Mouse (Mus musculus): ENCODE measurements around the gene Gm11569. TPM values are rescaled to one million over a fixed set of nuclear protein-coding genes. Genes with fewer than 3 reads are reported as not detected.

Gm11569 gene
- polyA plus RNA-seq, 1 experiment from 2014 or later: not detected

DNA sequence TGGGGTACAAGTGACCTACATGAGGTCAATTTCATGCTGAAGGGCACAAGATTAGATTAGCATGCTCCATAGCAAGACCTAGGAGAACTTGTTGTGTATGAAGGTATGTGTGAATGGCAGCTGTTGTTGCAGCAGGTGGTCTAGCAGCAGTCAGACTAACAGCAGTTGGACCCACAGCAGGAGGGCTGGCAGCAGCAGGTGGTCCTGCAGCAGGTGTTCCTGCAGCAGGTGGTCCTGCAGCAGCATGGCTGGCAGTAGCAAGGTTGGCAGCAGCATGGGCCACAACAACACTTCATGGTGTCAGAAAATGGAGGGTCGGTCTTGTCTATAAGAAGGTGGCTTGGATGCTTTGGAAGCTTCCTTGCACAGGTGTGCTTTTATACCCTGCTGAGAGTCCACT, 39.9 kb downstream of the Gm11569 start:
- Histone ChIP-seq H3K27me3 (replicated peaks) (no peaks in the 10 kb centered on the region), H3K36me3 (no peaks in the 10 kb centered on the region), H3K4me1 (no peaks in the 10 kb centered on the region), H3K27ac (no peak overlapping the region), H3K4me2 (no peak overlapping the region), H3K4me3 (no peak overlapping the region), H3K9me3 (replicated peaks) (no peaks in the 10 kb centered on the region), H3K9ac (no peak overlapping the region)
- no peak for ATAC-seq
- WGBS (ENCODE audit: insufficient replicate concordance): 48% methylated on average over 1 of the region's 1 CpGs

Other genes with a start within 250 kb of the Gm11569 start
- gene Krtap3-3, start 248.1 kb downstream of the Gm11569 start, polyA plus RNA-seq (2016; fragmentation: Nextera tagmentation; extraction: Ambion mirVana): not detected in 2 replicates
- not detected in 2 replicates for gene Krtap3-2, start 242.1 kb downstream of the Gm11569 start, polyA plus RNA-seq (2016; fragmentation: Nextera tagmentation; extraction: Ambion mirVana)
- gene Gm11939, start 239.5 kb downstream of the Gm11569 start, polyA plus RNA-seq (2016; fragmentation: Nextera tagmentation; extraction: Ambion mirVana): not detected in 2 replicates
- gene Krtap3-1, start 232.3 kb downstream of the Gm11569 start, polyA plus RNA-seq (2016; fragmentation: Nextera tagmentation; extraction: Ambion mirVana): not detected in 2 replicates
- not detected in 2 replicates for gene Krtap1-5, start 217.9 kb downstream of the Gm11569 start, polyA plus RNA-seq (2016; fragmentation: Nextera tagmentation; extraction: Ambion mirVana)
- not detected in 2 replicates for gene Krtap1-4, start 215.3 kb downstream of the Gm11569 start, polyA plus RNA-seq (2016; fragmentation: Nextera tagmentation; extraction: Ambion mirVana)
- gene Krtap1-3, start 207.6 kb downstream of the Gm11569 start, polyA plus RNA-seq (2016; fragmentation: Nextera tagmentation; extraction: Ambion mirVana): not detected in 2 replicates
- gene Krtap9-3, start 200.8 kb downstream of the Gm11569 start, polyA plus RNA-seq (2016; fragmentation: Nextera tagmentation; extraction: Ambion mirVana): not detected in 2 replicates
- gene Gm11938, start 195.6 kb downstream of the Gm11569 start, polyA plus RNA-seq (2016; fragmentation: Nextera tagmentation; extraction: Ambion mirVana): not detected in 2 replicates
- not detected in 2 replicates for gene Gm11937, start 188.7 kb downstream of the Gm11569 start, polyA plus RNA-seq (2016; fragmentation: Nextera tagmentation; extraction: Ambion mirVana)
- gene Krtap2-4, start 184.1 kb downstream of the Gm11569 start, polyA plus RNA-seq (2016; fragmentation: Nextera tagmentation; extraction: Ambion mirVana): not detected in 2 replicates
- not detected in 2 replicates for gene Gm11562, start 178.5 kb downstream of the Gm11569 start, polyA plus RNA-seq (2016; fragmentation: Nextera tagmentation; extraction: Ambion mirVana)
- gene Krtap4-1, start 170.7 kb downstream of the Gm11569 start, polyA plus RNA-seq (2016; fragmentation: Nextera tagmentation; extraction: Ambion mirVana): not detected in 2 replicates
- not detected in 2 replicates for gene Krtap4-2, start 163.8 kb downstream of the Gm11569 start, polyA plus RNA-seq (2016; fragmentation: Nextera tagmentation; extraction: Ambion mirVana)
- not detected in 2 replicates for gene Krtap4-7, start 154.8 kb downstream of the Gm11569 start, polyA plus RNA-seq (2016; fragmentation: Nextera tagmentation; extraction: Ambion mirVana)
- gene Gm11555, start 148.7 kb downstream of the Gm11569 start, polyA plus RNA-seq (2016; fragmentation: Nextera tagmentation; extraction: Ambion mirVana): not detected in 2 replicates
- not detected in 2 replicates for gene Gm11563, start 140.0 kb downstream of the Gm11569 start, polyA plus RNA-seq (2016; fragmentation: Nextera tagmentation; extraction: Ambion mirVana)
- gene Krtap4-6, start 133.0 kb downstream of the Gm11569 start, polyA plus RNA-seq (2016; fragmentation: Nextera tagmentation; extraction: Ambion mirVana): not detected in 2 replicates
- gene Gm14190, start 108.2 kb downstream of the Gm11569 start, polyA plus RNA-seq (2016; fragmentation: Nextera tagmentation; extraction: Ambion mirVana): not detected in 2 replicates
- gene Gm14180, start 64.6 kb downstream of the Gm11569 start, polyA plus RNA-seq (2016; fragmentation: Nextera tagmentation; extraction: Ambion mirVana): not detected in 2 replicates
- gene Gm11595, start 26.0 kb downstream of the Gm11569 start, polyA plus RNA-seq (2016; fragmentation: Nextera tagmentation; extraction: Ambion mirVana): not detected in 2 replicates
- not detected in 2 replicates for gene Krtap4-8, start 18.2 kb downstream of the Gm11569 start, polyA plus RNA-seq (2016; fragmentation: Nextera tagmentation; extraction: Ambion mirVana)
- not detected in 2 replicates for gene Krtap4-9, start 13.7 kb downstream of the Gm11569 start, polyA plus RNA-seq (2016; fragmentation: Nextera tagmentation; extraction: Ambion mirVana)
- not detected in 2 replicates for gene Gm11596, start 5.5 kb downstream of the Gm11569 start, polyA plus RNA-seq (2016; fragmentation: Nextera tagmentation; extraction: Ambion mirVana)
- not detected in 2 replicates for gene Gm11554, start 5.5 kb upstream of the Gm11569 start, polyA plus RNA-seq (2016; fragmentation: Nextera tagmentation; extraction: Ambion mirVana)
- gene Krtap4-13, start 11.0 kb upstream of the Gm11569 start, polyA plus RNA-seq (2016; fragmentation: Nextera tagmentation; extraction: Ambion mirVana): not detected in 2 replicates
- not detected in 2 replicates for gene Gm11564, start 16.7 kb upstream of the Gm11569 start, polyA plus RNA-seq (2016; fragmentation: Nextera tagmentation; extraction: Ambion mirVana)
- not detected in 2 replicates for gene 2300003K06Rik, start 39.1 kb upstream of the Gm11569 start, polyA plus RNA-seq (2016; fragmentation: Nextera tagmentation; extraction: Ambion mirVana)
- not detected in 2 replicates for gene Krtap4-16, start 52.7 kb upstream of the Gm11569 start, polyA plus RNA-seq (2016; fragmentation: Nextera tagmentation; extraction: Ambion mirVana)
- not detected in 2 replicates for gene Gm11568, start 59.0 kb upstream of the Gm11569 start, polyA plus RNA-seq (2016; fragmentation: Nextera tagmentation; extraction: Ambion mirVana)
- not detected in 2 replicates for gene Gm11559, start 65.5 kb upstream of the Gm11569 start, polyA plus RNA-seq (2016; fragmentation: Nextera tagmentation; extraction: Ambion mirVana)
- gene Krtap9-1, start 74.5 kb upstream of the Gm11569 start, polyA plus RNA-seq (2016; fragmentation: Nextera tagmentation; extraction: Ambion mirVana): not detected in 2 replicates
- not detected in 2 replicates for gene Gm11567, start 80.3 kb upstream of the Gm11569 start, polyA plus RNA-seq (2016; fragmentation: Nextera tagmentation; extraction: Ambion mirVana)
- not detected in 2 replicates for gene Krtap31-1, start 109.0 kb upstream of the Gm11569 start, polyA plus RNA-seq (2016; fragmentation: Nextera tagmentation; extraction: Ambion mirVana)
- not detected in 2 replicates for gene Gm11565, start 115.8 kb upstream of the Gm11569 start, polyA plus RNA-seq (2016; fragmentation: Nextera tagmentation; extraction: Ambion mirVana)
- gene Krtap31-2, start 137.4 kb upstream of the Gm11569 start, polyA plus RNA-seq (2016; fragmentation: Nextera tagmentation; extraction: Ambion mirVana): not detected in 2 replicates
- not detected in 2 replicates for gene Krtap9-5, start 149.5 kb upstream of the Gm11569 start, polyA plus RNA-seq (2016; fragmentation: Nextera tagmentation; extraction: Ambion mirVana)
- gene Krtap29-1, start 180.1 kb upstream of the Gm11569 start, polyA plus RNA-seq (2016; fragmentation: Nextera tagmentation; extraction: Ambion mirVana): not detected in 2 replicates
- not detected in 2 replicates for gene Krtap16-1, start 187.7 kb upstream of the Gm11569 start, polyA plus RNA-seq (2016; fragmentation: Nextera tagmentation; extraction: Ambion mirVana)
- gene Krtap17-1, start 195.1 kb upstream of the Gm11569 start, polyA plus RNA-seq (2016; fragmentation: Nextera tagmentation; extraction: Ambion mirVana): not detected in 2 replicates
- gene Krt33a, start 217.3 kb upstream of the Gm11569 start, polyA plus RNA-seq (2016; fragmentation: Nextera tagmentation; extraction: Ambion mirVana): not detected in 2 replicates
- not detected in 2 replicates for gene Krt33b, start 230.9 kb upstream of the Gm11569 start, polyA plus RNA-seq (2016; fragmentation: Nextera tagmentation; extraction: Ambion mirVana)
- gene Krt34, start 242.6 kb upstream of the Gm11569 start, polyA plus RNA-seq (2016; fragmentation: Nextera tagmentation; extraction: Ambion mirVana): not detected in 2 replicates